Mouse (Mus musculus): Measurements from ENCODE around the gene Cdc42ep1.

GRCm38 (mm10) chr15:78844791-78845190 lies 2.4 kb downstream of the Cdc42ep1 start:
- TF ChIP-seq POLR2A (IDR thresholded peaks at IDR 0.05; ENCODE audit: insufficient read depth, low read depth, low read length) (no peak), CTCF (IDR thresholded peaks at IDR 0.05; ENCODE audit: insufficient read depth, low read depth, low read length) (no peak)

Measured in olfactory bulb, adult 2 months (tissue).